Mouse (Mus musculus) CD4-positive, CD25-positive, alpha-beta regulatory T cell, adult 4 months (primary cell): ENCODE measurements around the gene Il1r2. TPM values are rescaled to one million over a fixed set of nuclear protein-coding genes. Genes with fewer than 3 reads are reported as not detected.

ENCODE experiments used
- ATAC-seq: one replicate; pipeline ENCODE4 v1.8.0; 2017
- polyA plus RNA-seq, 2 experiments: library from polyadenylated mRNA; unstranded; fragments of 100-300 nt; shearing (Covaris generic); gene quantifications; one replicate each; pipeline ENCODE4 v1.2.1; 2017

Gene Il1r2
- polyA plus RNA-seq, 2 experiments from 2014 or later: 104 to 162 TPM

DNA sequence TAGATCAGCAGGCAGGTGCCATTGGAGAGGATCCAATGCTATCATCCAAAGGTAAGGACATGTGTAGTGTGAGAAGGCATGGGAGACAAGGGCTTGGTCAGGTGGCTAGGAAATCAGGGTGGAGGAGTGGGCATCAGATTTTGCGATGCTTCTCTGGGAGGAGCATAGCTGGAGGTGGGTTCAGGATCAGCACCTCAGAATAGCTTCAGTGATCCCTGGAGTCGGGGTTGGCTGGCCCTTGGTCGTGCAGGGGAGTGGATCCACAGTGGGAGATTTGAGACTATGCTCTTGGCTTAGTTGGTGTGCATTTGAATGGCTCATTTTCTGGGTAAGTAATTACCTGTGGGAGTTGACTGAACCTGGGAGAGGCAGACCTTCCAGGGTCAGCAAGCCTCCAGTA is 59.7 kb downstream of the Il1r2 start:
- ATAC-seq: no peak

DNA sequence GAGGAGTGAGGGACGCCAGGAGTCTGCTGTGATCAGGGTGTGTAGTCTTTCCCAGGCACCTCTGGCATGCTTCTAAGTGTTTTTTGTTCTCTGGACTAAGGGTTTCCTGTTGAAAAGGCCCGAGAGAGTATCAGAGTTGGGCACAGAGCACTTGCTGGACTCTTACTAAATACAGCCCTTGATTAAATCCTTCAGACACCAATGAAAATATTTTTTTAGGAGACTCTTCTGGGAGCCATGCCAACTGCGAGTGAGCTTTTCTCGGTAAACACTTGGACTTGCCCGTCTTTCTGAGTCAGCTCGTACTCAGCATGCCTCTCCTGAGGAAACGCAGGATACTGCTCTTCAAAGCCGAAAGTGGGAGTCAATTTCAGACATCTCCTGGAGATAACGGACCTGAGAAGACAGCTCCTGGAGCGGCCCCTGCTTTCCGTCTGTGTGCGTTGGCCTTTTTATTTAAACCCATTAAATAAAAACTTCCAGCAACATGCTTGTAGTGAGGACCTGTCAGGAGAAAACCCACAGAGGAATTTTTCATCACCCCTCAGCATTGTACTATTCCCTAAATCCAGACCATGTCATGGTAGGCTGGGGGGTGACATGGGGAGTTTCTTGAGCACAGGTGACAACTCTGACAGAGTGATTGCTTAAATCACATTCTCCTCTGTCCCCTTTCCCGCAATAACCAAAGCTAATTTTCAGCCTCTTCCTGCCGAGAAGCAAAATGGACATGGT is 66.1 kb downstream of the Il1r2 start:
- no peak for ATAC-seq

- ATAC-seq: no peak
Measured at GRCm38 (mm10) chr1:40156096-40156495, 82.2 kb downstream of the Il1r2 start.

DNA sequence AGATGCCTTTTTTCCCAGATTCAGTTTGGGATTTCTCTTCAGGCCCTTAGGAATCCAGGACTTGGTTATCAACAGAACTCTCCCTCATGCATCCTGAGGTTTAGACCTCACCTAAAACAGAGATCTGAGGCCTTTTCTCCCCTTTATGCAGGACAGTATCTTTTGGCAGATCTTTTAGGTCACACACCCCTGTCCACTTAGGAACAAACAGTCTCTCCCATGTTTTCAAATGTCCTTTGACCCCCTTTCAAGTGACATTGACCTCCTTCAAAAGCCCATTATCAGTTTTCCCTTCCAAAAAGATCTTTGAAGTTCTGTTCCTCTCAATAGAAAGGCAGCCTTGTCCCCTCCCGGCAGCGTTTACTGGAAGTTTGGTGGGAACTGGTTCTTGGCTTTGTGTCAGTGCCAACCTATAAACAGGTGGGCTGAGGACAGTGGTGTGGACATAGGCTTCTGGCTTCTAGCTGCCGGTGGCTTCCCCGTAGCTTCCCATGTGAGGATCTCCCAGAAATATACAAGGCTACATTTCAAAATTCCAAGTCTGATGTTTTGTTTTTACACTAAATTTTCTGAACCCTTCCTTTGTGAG is 89.5 kb downstream of the Il1r2 start:
- no peak for ATAC-seq

GRCm38 (mm10) chr1:40164331-40164730 is 90.5 kb downstream of the Il1r2 start:
- ATAC-seq: no peak

DNA sequence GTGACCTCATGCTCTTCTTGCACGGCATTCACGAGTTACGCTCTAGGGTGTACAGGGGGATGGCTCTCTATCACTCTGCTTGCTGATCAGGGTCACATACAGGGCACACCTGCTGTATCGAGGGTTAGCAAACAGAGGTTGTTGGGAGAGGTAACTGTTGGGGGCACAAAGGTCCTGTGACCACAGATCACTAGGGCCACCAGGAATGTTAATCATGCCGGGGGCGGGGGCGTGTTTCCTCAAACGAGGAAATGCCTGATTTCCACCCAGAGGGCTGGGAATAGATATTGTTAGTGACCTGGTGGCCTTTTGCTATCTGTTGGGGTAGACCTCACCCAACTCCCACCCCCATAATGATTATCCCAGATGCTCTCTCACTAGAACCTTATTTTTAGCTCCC is 93.7 kb downstream of the Il1r2 start:
- ATAC-seq: no peak

GRCm38 (mm10) chr1:40171878-40172277 is 98.0 kb downstream of the Il1r2 start:
- ATAC-seq: no peak

DNA sequence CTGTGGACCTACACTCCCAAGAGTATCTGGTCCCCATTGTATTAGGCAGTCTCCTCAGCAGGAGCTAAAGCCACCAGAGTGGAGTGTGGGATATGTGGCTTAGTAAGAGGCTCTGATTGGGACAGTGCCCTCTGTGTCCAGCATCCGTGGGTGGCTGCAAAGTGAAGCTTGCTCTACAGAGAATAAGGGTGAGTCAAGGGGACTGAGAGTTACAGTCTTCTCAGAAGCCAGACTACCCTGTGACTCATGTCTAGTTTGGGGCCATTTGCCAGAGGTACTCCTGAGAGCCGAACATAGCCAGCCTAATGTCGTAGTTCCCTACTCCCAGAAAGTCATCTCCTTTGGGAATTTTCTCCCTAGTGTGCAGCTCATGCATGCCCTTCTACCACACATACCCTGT is 100.3 kb downstream of the Il1r2 start:
- ATAC-seq: no peak

Other genes starting within 250 kb of the Il1r2 start
- gene Map4k4, start 173.2 kb upstream of the Il1r2 start, polyA plus RNA-seq: 10 to 100 TPM; 29.5 to 30.3 TPM
- gene Il1r1, start 151.0 kb downstream of the Il1r2 start, polyA plus RNA-seq: not detected